Mouse (Mus musculus): Measurements from ENCODE around the gene Pik3ip1. TPM values are rescaled to one million over a fixed set of nuclear protein-coding genes. Genes with fewer than 3 reads are reported as not detected.
A peak's percentile ranks its signal among the peaks of the same experiment; 100 is the strongest.

The Pik3ip1 gene
- polyA plus RNA-seq, 1 experiment = 0.24 TPM

GRCm38 (mm10) chr11:3296056-3296455 is 34.1 kb upstream of the Pik3ip1 start:
- no peak for TF ChIP-seq GATA1 (IDR thresholded peaks at IDR 0.05; ENCODE audit: low read length)

DNA sequence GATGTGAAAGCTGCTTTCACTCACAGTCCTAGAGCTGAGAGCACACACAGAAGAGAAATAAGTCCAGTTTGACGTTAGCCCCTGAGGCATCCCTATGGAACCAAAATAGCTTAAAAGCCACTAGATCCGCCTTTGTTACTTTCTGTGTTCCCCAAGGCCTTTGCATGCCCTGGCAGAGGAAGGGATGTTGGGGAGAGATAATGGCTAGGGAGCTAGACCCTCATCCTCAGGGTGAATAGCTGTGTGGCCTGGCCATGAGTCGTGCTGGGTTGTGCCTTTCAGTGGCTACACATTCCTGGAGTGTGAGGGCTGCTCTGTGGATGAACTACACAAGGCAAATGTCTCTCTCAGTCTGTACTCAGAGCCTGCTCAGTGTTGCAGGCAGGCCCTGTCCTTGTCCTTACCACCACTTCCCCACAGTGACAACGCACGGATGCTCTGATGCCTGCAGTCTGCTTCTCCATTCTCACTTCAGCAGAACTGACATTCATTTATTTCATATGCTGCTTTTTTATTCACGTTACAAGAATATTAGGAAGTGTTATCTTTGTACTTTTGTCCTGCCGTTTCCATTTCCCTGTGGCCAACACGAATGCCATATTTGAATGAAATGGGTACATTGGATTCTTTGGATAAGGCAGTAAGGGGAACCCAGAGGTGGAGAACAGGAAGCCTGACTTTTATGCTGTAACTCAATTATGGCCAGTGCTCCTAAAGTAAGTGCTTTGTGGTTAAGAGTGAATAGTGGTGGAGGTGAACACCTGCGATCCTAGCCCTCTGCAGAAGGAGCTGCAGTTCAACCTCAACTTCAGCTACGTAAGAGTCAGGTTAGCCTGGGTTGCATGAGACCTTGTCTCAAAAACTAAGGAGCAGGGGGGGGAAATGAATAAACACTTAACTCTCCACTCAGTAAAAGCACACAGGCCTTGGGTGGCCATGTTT is 32.1 kb upstream of the Pik3ip1 start:
- TF ChIP-seq GATA1 (IDR thresholded peaks at IDR 0.05; ENCODE audit: low read length) = no peak

- no peak for TF ChIP-seq GATA1 (IDR thresholded peaks at IDR 0.05; ENCODE audit: low read length)
These were observed 31.4 kb upstream of the Pik3ip1 start for GRCm38 (mm10) chr11:3298813-3299185.

GRCm38 (mm10) chr11:3301075-3301474 is 29.1 kb upstream of the Pik3ip1 start:
- no peak for TF ChIP-seq GATA1 (IDR thresholded peaks at IDR 0.05; ENCODE audit: low read length)

DNA sequence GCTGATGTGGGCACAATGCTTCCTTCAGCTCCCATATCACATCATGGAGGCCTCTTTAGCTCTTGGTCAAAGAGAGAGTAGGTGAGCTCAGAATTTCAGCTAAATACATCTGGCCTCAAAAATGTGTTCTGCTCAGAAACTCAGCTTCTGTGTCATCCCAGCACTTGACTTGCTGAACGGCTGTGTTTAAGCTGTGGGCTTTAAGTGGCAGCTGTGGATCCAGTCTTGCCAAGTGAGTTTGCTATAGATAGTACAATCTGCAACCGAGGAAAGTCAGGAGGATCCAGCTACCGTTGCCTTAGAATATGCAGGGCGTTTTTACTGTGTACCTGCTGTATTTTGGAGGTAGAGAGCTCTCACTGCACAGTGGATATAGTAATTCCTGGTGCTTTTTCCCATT is 27.8 kb upstream of the Pik3ip1 start:
- TF ChIP-seq GATA1 (IDR thresholded peaks at IDR 0.05; ENCODE audit: low read length) = no peak

DNA sequence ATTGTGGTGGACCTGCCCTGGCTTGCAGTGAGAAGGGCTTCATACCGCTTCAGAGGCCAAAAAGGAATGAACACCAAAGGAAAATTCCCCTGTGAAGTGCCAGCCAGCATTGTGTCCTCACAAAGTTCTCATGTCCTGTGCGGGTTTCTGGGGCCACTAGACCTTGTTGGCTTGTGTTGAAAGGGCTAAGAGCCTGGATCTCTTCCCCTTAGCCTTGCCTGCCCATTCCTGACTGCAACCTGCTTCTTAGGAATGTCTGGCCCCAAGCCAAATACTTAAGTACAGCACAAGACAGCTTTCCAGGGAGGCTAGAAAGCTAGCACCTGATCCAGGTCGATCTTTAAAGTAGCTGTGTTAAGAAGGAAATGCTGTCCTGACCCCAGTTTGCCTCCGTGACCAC is 27.4 kb upstream of the Pik3ip1 start:
- no peak for TF ChIP-seq GATA1 (IDR thresholded peaks at IDR 0.05; ENCODE audit: low read length)

GRCm38 (mm10) chr11:3305821-3306220 is 24.4 kb upstream of the Pik3ip1 start:
- TF ChIP-seq GATA1 (IDR thresholded peaks at IDR 0.05; ENCODE audit: low read length) = no peak

DNA sequence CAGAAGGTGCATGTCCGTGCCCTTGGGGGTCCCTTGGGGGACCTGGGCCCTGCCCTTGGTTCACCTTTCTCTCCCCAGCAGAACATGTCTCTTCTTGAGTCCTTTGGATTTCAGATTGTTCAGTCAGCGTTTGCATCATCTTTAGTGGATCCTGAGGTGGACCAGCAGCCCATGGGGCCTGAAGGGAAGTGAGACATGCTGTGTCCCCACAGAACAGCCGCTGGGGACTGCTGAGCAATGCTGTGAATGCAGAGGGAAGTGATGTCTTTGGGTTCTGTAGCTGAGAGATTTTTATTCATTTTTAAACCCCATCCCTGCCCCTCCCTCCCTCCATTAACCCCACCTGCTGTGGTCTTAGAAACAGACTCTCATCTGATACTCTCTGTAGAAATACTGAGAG is 22.3 kb upstream of the Pik3ip1 start:
- TF ChIP-seq GATA1 (IDR thresholded peaks at IDR 0.05; ENCODE audit: low read length) = no peak

- TF ChIP-seq GATA1 (IDR thresholded peaks at IDR 0.05; ENCODE audit: low read length) = no peak
These were observed 20.3 kb upstream of the Pik3ip1 start for GRCm38 (mm10) chr11:3309884-3310283.

DNA sequence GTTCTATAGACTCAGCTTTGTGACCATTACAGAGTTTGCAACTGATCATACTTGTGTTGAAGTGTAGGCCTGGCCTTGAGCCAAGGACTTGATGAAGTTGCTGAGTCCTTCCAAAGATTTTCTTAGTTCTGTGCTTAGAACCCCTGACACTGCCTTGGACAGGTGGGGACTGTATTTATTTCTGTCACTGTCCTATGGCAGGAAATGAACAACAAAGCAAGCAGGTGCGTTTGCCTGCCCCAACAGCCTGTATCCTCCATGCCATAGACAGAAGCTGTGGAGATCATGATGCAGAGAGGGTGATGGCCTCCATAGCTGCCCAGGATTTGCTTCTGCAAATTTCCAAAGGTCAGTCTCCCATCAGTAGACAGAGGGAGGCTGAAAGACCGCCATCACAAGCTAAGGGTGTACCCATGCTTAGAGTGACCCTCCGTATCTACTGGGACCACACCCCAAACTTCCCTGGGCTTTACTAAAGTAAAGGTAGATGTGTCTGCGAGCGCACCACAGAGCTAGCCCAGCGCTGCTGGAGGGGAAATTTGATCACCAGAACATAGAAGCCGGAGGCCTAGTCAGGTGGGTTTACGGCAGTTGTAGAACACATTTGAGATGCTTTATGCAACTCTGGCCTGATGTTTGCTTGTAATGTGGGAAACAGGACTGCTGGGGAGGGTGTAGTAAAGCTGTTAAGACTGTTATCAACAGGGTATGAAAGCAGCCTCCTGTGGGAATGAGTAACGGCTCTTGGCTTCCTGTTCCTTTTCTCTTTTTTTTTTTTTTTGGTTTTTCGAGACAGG is 19.2 kb upstream of the Pik3ip1 start:
- no peak for TF ChIP-seq GATA1 (IDR thresholded peaks at IDR 0.05; ENCODE audit: low read length)

GRCm38 (mm10) chr11:3311586-3312347 is 18.4 kb upstream of the Pik3ip1 start:
- no peak for TF ChIP-seq GATA1 (IDR thresholded peaks at IDR 0.05; ENCODE audit: low read length)

GRCm38 (mm10) chr11:3313294-3313693 is 16.9 kb upstream of the Pik3ip1 start:
- TF ChIP-seq GATA1 (IDR thresholded peaks at IDR 0.05; ENCODE audit: low read length) = peak; percentile 16

DNA sequence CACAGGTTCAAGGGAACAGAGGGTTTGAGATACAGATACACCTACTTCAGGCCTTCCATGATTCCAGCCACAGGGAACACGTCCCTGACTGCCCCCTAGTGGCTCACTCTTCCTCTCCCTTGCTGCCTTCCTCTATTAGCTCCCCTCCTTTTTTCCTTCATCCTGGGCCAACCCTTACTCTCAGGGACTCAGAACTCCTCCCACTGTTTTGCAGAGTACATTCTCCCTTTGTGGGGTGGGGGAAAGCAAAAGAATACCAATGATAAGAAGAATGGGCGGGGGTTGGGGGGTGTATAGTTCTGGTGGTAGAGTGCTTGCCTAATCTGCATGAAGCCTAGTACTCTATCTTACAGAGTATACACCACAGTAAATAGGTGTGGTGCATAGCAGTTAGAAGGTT is 16.1 kb upstream of the Pik3ip1 start:
- TF ChIP-seq GATA1 (IDR thresholded peaks at IDR 0.05; ENCODE audit: low read length) = no peak

GRCm38 (mm10) chr11:3318286-3318685 is 11.9 kb upstream of the Pik3ip1 start:
- TF ChIP-seq GATA1 (IDR thresholded peaks at IDR 0.05; ENCODE audit: low read length) = no peak

- no peak for TF ChIP-seq GATA1 (IDR thresholded peaks at IDR 0.05; ENCODE audit: low read length)
These were observed 1.9 kb upstream of the Pik3ip1 start for GRCm38 (mm10) chr11:3328271-3328670.
